Mouse (Mus musculus) G1E (cell line): ENCODE measurements around the gene Nacc1. TPM values are rescaled to one million over a fixed set of nuclear protein-coding genes. Genes with fewer than 3 reads are reported as not detected.

Source experiments
- ATAC-seq: 2 replicates; pipeline ENCODE4 v1.8.0; 2016; ENCODE audit warnings: mild to moderate bottlenecking; ENCODE audit not compliant: insufficient number of reproducible peaks, poor library complexity, low FRiP score, severe bottlenecking; ENCODE audit errors: extremely low read depth
- DNase-seq: peaks from one replicate; pipeline ENCODE4 v3.0.0; 2012; ENCODE audit warnings: low spot score
- H3K27me3 ChIP-seq: 2 replicates; pipeline ENCODE4 v1.6.1; 2012; ENCODE audit warnings: mild to moderate bottlenecking, low read length, inconsistent platforms; ENCODE audit not compliant: insufficient read depth
- H3K36me3 ChIP-seq: replicated peaks from 2 replicates; pipeline ENCODE3; 2012; ENCODE audit warnings: mild to moderate bottlenecking, inconsistent platforms
- H3K4me1 ChIP-seq: 2 replicates; pipeline ENCODE4 v1.6.1; 2012; ENCODE audit warnings: low read depth, low read length, inconsistent platforms, mixed read lengths; ENCODE audit not compliant: insufficient read depth
- H3K4me3 ChIP-seq: 2 replicates; pipeline ENCODE4 v1.5.1; 2012; ENCODE audit warnings: low read depth, mild to moderate bottlenecking, inconsistent platforms, low read length, moderate library complexity, mixed read lengths
- H3K9me3 ChIP-seq: replicated peaks from 2 replicates; pipeline ENCODE4 v1.6.1; 2012; ENCODE audit warnings: inconsistent platforms
- CTCF ChIP-seq: IDR thresholded peaks from 2 replicates; pipeline ENCODE4 v1.5.1; 2012; ENCODE audit warnings: low read depth, low read length, inconsistent platforms, mixed read lengths
- GATA1 ChIP-seq: IDR thresholded peaks from 2 replicates; pipeline ENCODE4 v1.6.1; 2012; ENCODE audit warnings: borderline replicate concordance, low read length, inconsistent platforms, mixed read lengths
- GATA2 ChIP-seq: IDR thresholded peaks from 2 replicates; pipeline ENCODE4 v1.6.1; 2012; ENCODE audit warnings: low read depth, low read length, inconsistent platforms, borderline replicate concordance
- POLR2AphosphoS5 ChIP-seq: IDR thresholded peaks from 2 replicates; pipeline ENCODE4 v1.6.1; 2012; ENCODE audit warnings: low read depth, low read length, inconsistent platforms; ENCODE audit not compliant: insufficient replicate concordance
- TAL1 ChIP-seq: conservative IDR thresholded peaks from 2 replicates; pipeline ENCODE4 v1.6.1; 2012; ENCODE audit warnings: low read depth, low read length, inconsistent platforms, mixed read lengths
- polyA plus RNA-seq: library from polyadenylated mRNA; stranded (reverse); fragments of >175 nt; gene quantifications from 2 replicates; pipeline ENCODE4 v1.2.3, GENCODE M21; 2012
- total RNA-seq, 2 experiments: library from RNA; stranded (forward) in 1 of 2; stranded (reverse) in 1 of 2; fragments of 200-1000 nt in 1 of 2; fragments of >200 nt in 1 of 2; fragmentation: Nextera tagmentation in 1 of 2; gene quantifications; 2 replicates each; pipeline ENCODE4 v1.2.3; 2014 to 2017

Nacc1 gene
- total and polyA plus RNA-seq, 3 experiments = 48.1 to 207 (median 125) TPM

GRCm38 (mm10) chr8:84695140-84695539, 7.5 kb upstream of the Nacc1 start:
- no peak for DNase-seq
- TF ChIP-seq TAL1 = no peak
- no peak for TF ChIP-seq GATA2
- no peak for TF ChIP-seq CTCF
- TF ChIP-seq GATA1 = no peak
- no peak for TF ChIP-seq POLR2AphosphoS5
- ATAC-seq = no peak
- peaks cover 99% of the 10 kb centered on the region for H3K36me3 ChIP-seq
- H3K27me3 ChIP-seq = no peaks in the 10 kb centered on the region
- H3K4me1 ChIP-seq = peaks cover 67% of the 10 kb centered on the region
- H3K4me3 ChIP-seq = no peak overlapping the region
- no peaks in the 10 kb centered on the region for H3K9me3 ChIP-seq

GRCm38 (mm10) chr8:84693332-84693731, 5.7 kb upstream of the Nacc1 start:
- no peaks in the 10 kb centered on the region for H3K9me3 ChIP-seq
- no peak overlapping the region for H3K4me3 ChIP-seq
- peaks cover 80% of the 10 kb centered on the region for H3K36me3 ChIP-seq
- peaks cover 60% of the 10 kb centered on the region for H3K4me1 ChIP-seq
- no peak for ATAC-seq
- TF ChIP-seq GATA1 (no peak), POLR2AphosphoS5 (no peak), GATA2 (no peak), TAL1 (no peak), CTCF (no peak)
- no peak for DNase-seq
- no peaks in the 10 kb centered on the region for H3K27me3 ChIP-seq

DNA sequence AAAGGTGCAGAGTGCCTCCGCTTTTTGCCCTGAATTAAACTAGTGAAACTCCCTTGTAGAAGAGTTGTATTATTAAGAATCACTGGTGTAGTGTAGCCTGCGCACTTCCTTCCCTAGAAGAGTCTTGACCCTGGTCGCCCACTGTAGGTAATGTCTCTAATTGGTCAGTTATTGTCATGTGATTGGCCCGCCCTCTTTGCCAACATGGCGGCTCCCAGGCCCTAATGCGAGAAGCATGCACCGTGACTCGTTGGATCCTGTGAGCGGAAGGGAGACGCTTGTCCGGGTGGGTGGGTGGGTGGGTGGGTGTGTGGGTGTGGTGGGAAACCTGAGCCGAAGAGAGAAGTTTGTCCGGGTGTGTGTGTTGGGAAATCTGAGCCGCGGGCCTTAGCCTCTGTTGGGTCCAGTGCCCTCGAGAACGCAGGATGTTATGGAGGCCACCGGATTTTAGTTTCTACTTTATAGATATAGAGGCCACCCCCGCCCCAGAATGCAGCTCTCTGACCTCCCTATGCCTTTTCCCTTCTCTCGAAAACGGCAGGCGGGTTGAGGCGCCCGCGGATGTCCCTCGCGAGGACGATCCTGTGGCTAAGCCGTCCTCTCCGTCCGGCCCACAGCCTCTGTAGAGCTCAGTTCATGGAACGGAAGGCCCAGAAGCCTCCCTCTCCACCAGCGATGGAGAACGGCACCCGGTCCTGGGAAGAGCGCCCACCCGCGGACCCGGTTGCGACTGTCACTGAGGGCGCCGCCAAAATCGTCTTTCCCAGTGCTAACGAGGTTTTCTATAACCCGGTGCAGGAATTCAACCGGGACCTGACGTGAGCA, 1.6 kb upstream of the Nacc1 start:
- ATAC-seq (peak; percentile 37; the same call in 1 of the 2 replicates), DNase-seq (peak; percentile 61)
- Histone ChIP-seq H3K4me1 (peaks cover 58% of the 10 kb centered on the region), H3K9me3 (no peaks in the 10 kb centered on the region), H3K36me3 (peaks cover 57% of the 10 kb centered on the region), H3K4me3 (peak overlapping the region; percentile 88), H3K27me3 (no peaks in the 10 kb centered on the region)
- TF ChIP-seq CTCF = no peak
- no peak for TF ChIP-seq TAL1
- TF ChIP-seq GATA2 = no peak

GRCm38 (mm10) chr8:84687003-84687704, 508 bp downstream of the Nacc1 start:
- peaks cover 65% of the 10 kb centered on the region for H3K4me1 ChIP-seq
- ATAC-seq = 0 out of 2 replicates have a peak, but pooled peaks have one; percentile 15

DNA sequence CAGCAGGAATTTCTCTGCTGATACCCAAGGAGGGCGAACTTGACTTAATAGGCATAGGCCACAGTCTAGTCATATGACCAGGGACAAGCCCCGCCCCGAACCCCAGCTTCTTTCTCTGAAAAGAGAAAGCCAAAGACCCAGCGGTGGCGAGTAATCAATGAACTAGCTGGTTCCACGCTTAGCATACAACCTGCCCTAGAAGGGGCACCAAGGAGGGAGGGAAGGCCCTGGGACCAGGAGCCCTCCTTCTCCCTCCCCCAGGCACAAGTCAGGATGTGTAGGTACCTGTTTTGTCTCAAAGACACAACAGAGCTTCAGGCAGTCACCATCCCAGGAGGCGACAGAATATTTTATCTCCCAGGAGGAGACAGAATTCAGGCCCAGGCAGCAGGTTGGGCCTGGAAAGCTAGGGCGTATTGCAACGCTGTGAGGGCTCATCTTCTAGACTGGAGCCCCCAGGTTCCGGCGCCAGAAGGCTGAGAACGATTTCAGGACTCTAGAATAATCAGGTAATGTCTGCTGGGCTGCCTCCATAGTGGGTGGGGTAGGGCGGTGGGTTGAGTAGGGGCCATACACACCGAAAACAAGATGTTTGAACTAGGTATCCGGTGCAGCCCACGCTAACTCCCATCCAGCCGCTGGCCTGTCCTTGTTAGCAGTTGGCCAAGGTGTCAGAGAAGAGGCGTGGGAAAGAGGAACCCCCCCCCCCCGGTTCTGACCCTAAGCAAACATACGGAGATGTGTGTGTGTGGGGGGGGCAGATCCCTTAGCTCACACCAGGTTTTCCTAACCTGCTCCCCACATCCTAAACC, 1.3 kb downstream of the Nacc1 start, which contains the start of gene Trmt1:
Trmt1 (plus strand) TSS at position 117 of the 812 bp plus-strand sequence.
- Histone ChIP-seq H3K9me3 (no peaks in the 10 kb centered on the region), H3K36me3 (peaks cover 58% of the 10 kb centered on the region), H3K27me3 (no peaks in the 10 kb centered on the region), H3K4me1 (peaks cover 72% of the 10 kb centered on the region), H3K4me3 (peak within 1 kb of the TSS; percentile 88)
- DNase-seq (no peak), ATAC-seq (peak; percentile 57; the same call in 1 of the 2 replicates)
- TF ChIP-seq TAL1 (no peak), CTCF (no peak), GATA2 (no peak), POLR2AphosphoS5 (no peak), GATA1 (no peak)

More at GRCm38 (mm10) chr8:84687003-84687704, 508 bp downstream of the Nacc1 start:
- Histone ChIP-seq H3K36me3 (peaks cover 57% of the 10 kb centered on the region), H3K4me3 (peak overlapping the region; percentile 88), H3K27me3 (no peaks in the 10 kb centered on the region), H3K9me3 (no peaks in the 10 kb centered on the region)
- TF ChIP-seq GATA1 (no peak), POLR2AphosphoS5 (no peak), GATA2 (no peak), TAL1 (no peak), CTCF (no peak)
- peak; percentile 73 for DNase-seq

- no peak overlapping the region for H3K4me3 ChIP-seq
- H3K36me3 ChIP-seq = peaks cover 63% of the 10 kb centered on the region
- peaks cover 73% of the 10 kb centered on the region for H3K4me1 ChIP-seq
- H3K27me3 ChIP-seq = no peaks in the 10 kb centered on the region
- DNase-seq = no peak
- TF ChIP-seq GATA2 (no peak), POLR2AphosphoS5 (no peak), TAL1 (no peak), GATA1 (no peak), CTCF (no peak)
- H3K9me3 ChIP-seq = no peaks in the 10 kb centered on the region
- ATAC-seq = no peak
Measured at GRCm38 (mm10) chr8:84684537-84684936, 3.1 kb downstream of the Nacc1 start.
